19 mouse cellular contexts compared by ENCODE assay signal in genomic region chr8:96068306-96068705, GRCm38 (mm10).
DNase-seq lines count a peak whose midpoint lies in the region; ATAC-seq and TF ChIP-seq lines count a peak whose summit lies in the region.
"Had no signal": no experiment of that assay in that cellular context is flagged by ENCODE, and none has a peak within 500 bp of the region (broad histone marks: within the 10 kb centered on the region; RNA-seq: fewer than 3 reads in every experiment).

No protein-coding gene starts in this region.

- peak; percentile 59 for DNase-seq in heart, adult 11 months
- no peak for DNase-seq in heart, adult 2 months
- peak; percentile 57 for DNase-seq in midbrain, embryonic 11.5 days (ENCODE audit: low spot score, missing footprints)
- DNase-seq: adrenal gland, adult 2 months; adrenal gland, adult 8-10 months; adrenal gland, postnatal 10 days; adrenal gland, postnatal 14 days; adrenal gland, postnatal 25 days; adrenal gland, postnatal 36 days; B cell, adult 2 months; cerebellum, adult 11 months; cerebellum, adult 11-12 months; cerebellum, adult 18-20 months had no signal

- H3K36me3 ChIP-seq in heart, adult 2 months (ENCODE audit: control insufficient read depth, insufficient read depth, low read length) = no peaks in the 10 kb centered on the region
- no peaks in the 10 kb centered on the region for H3K36me3 ChIP-seq in midbrain, embryonic 11.5 days (ENCODE audit: control insufficient read depth, insufficient read depth, low read length)
- no peaks in the 10 kb centered on the region for H3K36me3 ChIP-seq in midbrain, embryonic 13.5 days
- H3K36me3 ChIP-seq: G1E had no signal

- H3K27ac ChIP-seq in heart, adult 2 months = no peak overlapping the region
- no peak overlapping the region for H3K27ac ChIP-seq in midbrain, embryonic 11.5 days (ENCODE audit: low read depth, low read length)
- H3K27ac ChIP-seq in midbrain, embryonic 13.5 days = no peak overlapping the region

- WGBS in heart, adult 2 months = 72% methylated on average over 5 of the region's 5 CpGs
- WGBS in midbrain, embryonic 11.5 days = 89% methylated on average over 5 of the region's 5 CpGs
- WGBS in midbrain, embryonic 13.5 days = 82% methylated on average over 5 of the region's 5 CpGs

- no peak for TF ChIP-seq POLR2A in heart, adult 2 months (IDR thresholded peaks at IDR 0.05; ENCODE audit: insufficient read depth, low read depth, low read length)

- ATAC-seq in midbrain, embryonic 11.5 days (ENCODE audit: low FRiP score) = no peak
- ATAC-seq in midbrain, embryonic 13.5 days = no peak
- ATAC-seq: activated CD4-positive, CD25-positive, alpha-beta regulatory T cell, adult 4 months; CD4-positive, CD25-positive, alpha-beta regulatory T cell, adult 4 months; Patski had no signal

- no peaks in the 10 kb centered on the region for H3K9me3 ChIP-seq in midbrain, embryonic 11.5 days (ENCODE audit: control insufficient read depth, low read length)
- no peaks in the 10 kb centered on the region for H3K9me3 ChIP-seq in midbrain, embryonic 13.5 days
- H3K9me3 ChIP-seq: G1E had no signal

- H3K4me1 ChIP-seq in heart, adult 2 months (ENCODE audit: control insufficient read depth, insufficient read depth, low read length) = no peaks in the 10 kb centered on the region
- no peaks in the 10 kb centered on the region for H3K4me1 ChIP-seq in midbrain, embryonic 11.5 days (ENCODE audit: control insufficient read depth, insufficient read depth, low read length)
- H3K4me1 ChIP-seq in midbrain, embryonic 13.5 days (replicated peaks) = no peaks in the 10 kb centered on the region

- H3K79me2 ChIP-seq in heart, adult 2 months (replicated peaks; ENCODE audit: control insufficient read depth, insufficient read depth, low read length) = no peaks in the 10 kb centered on the region

- TF ChIP-seq EP300 in heart, adult 2 months (IDR thresholded peaks at IDR 0.05; ENCODE audit: insufficient read depth, low read depth, low read length) = no peak

- no peaks in the 10 kb centered on the region for H3K27me3 ChIP-seq in heart, adult 2 months (ENCODE audit: control insufficient read depth, insufficient read depth, low read length)
- H3K27me3 ChIP-seq in midbrain, embryonic 11.5 days (ENCODE audit: control insufficient read depth, insufficient read depth, low read length) = no peaks in the 10 kb centered on the region
- H3K27me3 ChIP-seq in midbrain, embryonic 13.5 days = no peaks in the 10 kb centered on the region
- H3K27me3 ChIP-seq: CH12.LX, Patski had no signal

- H3K4me2 ChIP-seq in midbrain, embryonic 11.5 days = no peak overlapping the region
- no peak overlapping the region for H3K4me2 ChIP-seq in midbrain, embryonic 13.5 days (replicated peaks)

- intact Hi-C loops in heart, adult 2 months (cut with DNase I) = no loop called here

- no peak overlapping the region for H3K9ac ChIP-seq in heart, adult 2 months (ENCODE audit: low read depth, low read length)
- H3K9ac ChIP-seq in midbrain, embryonic 11.5 days (ENCODE audit: low read length) = no peak overlapping the region
- H3K9ac ChIP-seq in midbrain, embryonic 13.5 days (replicated peaks) = no peak overlapping the region

- TF ChIP-seq CTCF in heart, adult 2 months (IDR thresholded peaks at IDR 0.05) = no peak

- no peak overlapping the region for H3K4me3 ChIP-seq in heart, adult 2 months
- no peak overlapping the region for H3K4me3 ChIP-seq in midbrain, embryonic 11.5 days (ENCODE audit: low read depth, low read length)
- H3K4me3 ChIP-seq in midbrain, embryonic 13.5 days (replicated peaks) = no peak overlapping the region

Comparison
In these comparisons a context has a peak if more than half of its experiments do, and no peak if none do; other contexts are left out.
1. DNase-seq: peak in heart, adult 11 months (single experiment) and midbrain, embryonic 11.5 days (single experiment); none in heart, adult 2 months (0 of 2).